Mouse (Mus musculus): Measurements from ENCODE around the gene Dnah8. TPM values are rescaled to one million over a fixed set of nuclear protein-coding genes. Genes with fewer than 3 reads are reported as not detected.
A peak's percentile ranks its signal among the peaks of the same experiment; 100 is the strongest.

Dnah8 gene
- polyA plus RNA-seq, 1 experiment from 2014 or later, result 4.4 TPM

- Histone ChIP-seq H3K36me3 (ENCODE audit: control insufficient read depth, insufficient read depth, low read length) (peaks cover 14% of the 10 kb centered on the region), H3K4me3 (ENCODE audit: low read depth, low read length) (no peak overlapping the region), H3K27ac (ENCODE audit: low read depth, low read length) (no peak overlapping the region), H3K27me3 (replicated peaks; ENCODE audit: control insufficient read depth, insufficient read depth, low read length) (no peaks in the 10 kb centered on the region), H3K9ac (ENCODE audit: low read depth, low read length) (no peak overlapping the region), H3K4me1 (replicated peaks; ENCODE audit: control insufficient read depth, insufficient read depth, low read length) (peaks cover 25% of the 10 kb centered on the region), H3K4me2 (no peak overlapping the region), H3K9me3 (ENCODE audit: control insufficient read depth, low read length) (no peaks in the 10 kb centered on the region)
- WGBS, result 90% methylated on average over 11 of the region's 11 CpGs
- DNase-seq (ENCODE audit: low spot score), result no peak
- ATAC-seq (replicated peaks; ENCODE audit: low FRiP score), result no peak
Measured at GRCm38 (mm10) chr17:30606206-30606605, 17.9 kb upstream of the Dnah8 start.

GRCm38 (mm10) chr17:30606634-30607081 lies 17.5 kb upstream of the Dnah8 start:
- H3K9ac ChIP-seq (ENCODE audit: low read depth, low read length), result no peak overlapping the region
- H3K27me3 ChIP-seq (replicated peaks; ENCODE audit: control insufficient read depth, insufficient read depth, low read length), result no peaks in the 10 kb centered on the region
- no peak overlapping the region for H3K4me2 ChIP-seq
- DNase-seq (ENCODE audit: low spot score) (no peak), ATAC-seq (replicated peaks; ENCODE audit: low FRiP score) (no peak)
- H3K9me3 ChIP-seq (ENCODE audit: control insufficient read depth, low read length), result no peaks in the 10 kb centered on the region
- H3K36me3 ChIP-seq (ENCODE audit: control insufficient read depth, insufficient read depth, low read length), result peaks cover 13% of the 10 kb centered on the region
- no peak overlapping the region for H3K4me3 ChIP-seq (ENCODE audit: low read depth, low read length)
- peaks cover 27% of the 10 kb centered on the region for H3K4me1 ChIP-seq (replicated peaks; ENCODE audit: control insufficient read depth, insufficient read depth, low read length)
- no peak overlapping the region for H3K27ac ChIP-seq (ENCODE audit: low read depth, low read length)
- 91% methylated on average over 8 of the region's 8 CpGs for WGBS

GRCm38 (mm10) chr17:30607330-30607729 lies 16.8 kb upstream of the Dnah8 start:
- Histone ChIP-seq H3K9me3 (ENCODE audit: control insufficient read depth, low read length) (no peaks in the 10 kb centered on the region), H3K27me3 (replicated peaks; ENCODE audit: control insufficient read depth, insufficient read depth, low read length) (no peaks in the 10 kb centered on the region), H3K4me2 (no peak overlapping the region), H3K36me3 (ENCODE audit: control insufficient read depth, insufficient read depth, low read length) (peaks cover 13% of the 10 kb centered on the region), H3K27ac (ENCODE audit: low read depth, low read length) (no peak overlapping the region), H3K4me1 (replicated peaks; ENCODE audit: control insufficient read depth, insufficient read depth, low read length) (peaks cover 27% of the 10 kb centered on the region), H3K9ac (ENCODE audit: low read depth, low read length) (no peak overlapping the region), H3K4me3 (ENCODE audit: low read depth, low read length) (no peak overlapping the region)
- 95% methylated on average over 7 of the region's 7 CpGs for WGBS
- DNase-seq (ENCODE audit: low spot score), result no peak
- no peak for ATAC-seq (replicated peaks; ENCODE audit: low FRiP score)

- Histone ChIP-seq H3K9me3 (ENCODE audit: control insufficient read depth, low read length) (no peaks in the 10 kb centered on the region), H3K27ac (ENCODE audit: low read depth, low read length) (no peak overlapping the region), H3K4me3 (ENCODE audit: low read depth, low read length) (no peak overlapping the region), H3K4me1 (replicated peaks; ENCODE audit: control insufficient read depth, insufficient read depth, low read length) (peaks cover 31% of the 10 kb centered on the region), H3K9ac (ENCODE audit: low read depth, low read length) (no peak overlapping the region), H3K27me3 (replicated peaks; ENCODE audit: control insufficient read depth, insufficient read depth, low read length) (no peaks in the 10 kb centered on the region), H3K4me2 (no peak overlapping the region), H3K36me3 (ENCODE audit: control insufficient read depth, insufficient read depth, low read length) (peaks cover 8% of the 10 kb centered on the region; the same call in 1 of the 2 replicates)
- DNase-seq (ENCODE audit: low spot score), result no peak
- no peak for ATAC-seq (replicated peaks; ENCODE audit: low FRiP score)
- WGBS, result 87% methylated on average over 8 of the region's 8 CpGs
Measured at GRCm38 (mm10) chr17:30607909-30608495, 16.2 kb upstream of the Dnah8 start.

DNA sequence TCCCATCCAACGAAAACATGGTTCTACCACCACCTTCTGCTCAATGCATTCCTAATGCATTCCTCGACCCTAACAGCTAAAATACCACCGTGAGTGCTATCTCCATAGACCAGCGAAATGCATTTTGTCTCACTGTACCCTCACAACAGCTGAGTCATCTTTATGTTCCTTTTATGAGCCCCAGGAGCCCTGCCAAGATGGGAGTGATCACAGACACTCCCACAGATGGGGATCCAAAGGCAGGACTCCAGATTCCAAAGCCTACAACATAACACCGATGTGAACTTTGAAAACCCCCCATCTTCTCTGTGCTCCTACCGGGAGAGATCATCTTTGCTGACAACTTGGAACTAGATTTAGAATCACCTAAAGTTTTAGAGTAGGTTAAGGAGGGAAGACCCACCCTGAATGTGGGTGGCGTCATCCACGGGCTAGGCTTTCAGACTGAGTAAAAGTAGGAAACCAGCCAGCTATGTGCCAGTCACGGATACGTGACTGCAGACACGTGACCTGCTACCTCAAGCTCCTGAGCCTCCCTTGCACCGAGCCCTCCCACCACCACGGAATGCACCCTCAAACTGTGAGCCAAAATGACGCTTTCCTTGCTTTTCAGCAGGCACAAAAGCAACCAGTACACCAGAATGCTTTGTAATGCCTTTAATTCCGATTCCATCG lies 14.7 kb upstream of the Dnah8 start:
- Histone ChIP-seq H3K27me3 (replicated peaks; ENCODE audit: control insufficient read depth, insufficient read depth, low read length) (no peaks in the 10 kb centered on the region), H3K9me3 (ENCODE audit: control insufficient read depth, low read length) (no peaks in the 10 kb centered on the region), H3K27ac (ENCODE audit: low read depth, low read length) (no peak overlapping the region), H3K4me3 (ENCODE audit: low read depth, low read length) (peak overlapping the region; percentile 2; the same call in 1 of the 2 replicates), H3K4me2 (peak overlapping the region; percentile 76), H3K36me3 (ENCODE audit: control insufficient read depth, insufficient read depth, low read length) (no peaks in the 10 kb centered on the region), H3K9ac (ENCODE audit: low read depth, low read length) (no peak overlapping the region), H3K4me1 (replicated peaks; ENCODE audit: control insufficient read depth, insufficient read depth, low read length) (peaks cover 41% of the 10 kb centered on the region)
- 80% methylated on average over 16 of the region's 16 CpGs for whole genome bisulfite sequencing
- DNase-seq (ENCODE audit: low spot score), result no peak
- no peak for ATAC-seq (replicated peaks; ENCODE audit: low FRiP score)

DNA sequence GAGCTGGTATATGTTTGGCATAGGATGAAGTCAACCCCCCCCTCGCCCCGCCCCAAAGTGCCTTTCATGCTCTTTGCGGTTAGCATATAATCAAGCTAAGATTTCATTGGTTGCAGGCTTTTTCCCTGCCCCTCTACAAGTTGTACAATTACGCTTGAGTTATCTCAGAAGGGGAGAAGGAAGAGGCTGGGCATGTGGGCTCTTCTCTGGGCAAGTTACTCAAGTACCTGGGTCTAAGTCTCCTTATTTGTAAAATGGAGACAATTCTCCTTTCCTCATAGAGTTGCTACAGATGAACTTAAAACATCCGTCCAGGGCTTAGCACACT lies 14.2 kb upstream of the Dnah8 start:
- Histone ChIP-seq H3K36me3 (ENCODE audit: control insufficient read depth, insufficient read depth, low read length) (no peaks in the 10 kb centered on the region), H3K4me2 (peak overlapping the region; percentile 76), H3K9me3 (ENCODE audit: control insufficient read depth, low read length) (no peaks in the 10 kb centered on the region), H3K9ac (ENCODE audit: low read depth, low read length) (no peak overlapping the region), H3K27me3 (replicated peaks; ENCODE audit: control insufficient read depth, insufficient read depth, low read length) (no peaks in the 10 kb centered on the region), H3K4me3 (ENCODE audit: low read depth, low read length) (peak overlapping the region; percentile 2; the same call in 1 of the 2 replicates), H3K27ac (ENCODE audit: low read depth, low read length) (no peak overlapping the region), H3K4me1 (replicated peaks; ENCODE audit: control insufficient read depth, insufficient read depth, low read length) (peaks cover 41% of the 10 kb centered on the region)
- WGBS, result 88% methylated on average over 5 of the region's 5 CpGs
- ATAC-seq (replicated peaks; ENCODE audit: low FRiP score), result no peak
- no peak for DNase-seq (ENCODE audit: low spot score)

DNA sequence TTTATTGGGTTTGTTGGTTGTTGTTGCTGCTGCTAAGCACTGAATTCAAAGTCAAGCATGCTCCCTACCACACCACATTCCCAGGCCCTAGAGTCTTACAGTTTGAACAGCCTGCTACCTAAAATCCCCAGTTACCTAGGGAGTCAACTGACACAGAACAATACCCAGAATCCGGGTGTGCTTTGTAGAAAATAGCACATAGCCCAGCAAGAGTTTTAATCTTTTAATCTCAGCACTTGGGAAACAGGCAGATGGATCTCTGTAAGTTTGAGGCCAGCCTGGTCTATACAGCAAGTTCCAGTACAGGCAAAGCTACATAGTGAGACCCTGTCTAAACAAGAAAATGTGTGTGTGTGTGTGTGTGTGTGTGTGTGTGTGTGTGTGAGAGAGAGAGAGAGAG lies 13.4 kb upstream of the Dnah8 start:
- Histone ChIP-seq H3K4me1 (replicated peaks; ENCODE audit: control insufficient read depth, insufficient read depth, low read length) (peaks cover 41% of the 10 kb centered on the region), H3K4me2 (peak overlapping the region; percentile 76), H3K36me3 (ENCODE audit: control insufficient read depth, insufficient read depth, low read length) (no peaks in the 10 kb centered on the region), H3K27me3 (replicated peaks; ENCODE audit: control insufficient read depth, insufficient read depth, low read length) (no peaks in the 10 kb centered on the region), H3K27ac (ENCODE audit: low read depth, low read length) (no peak overlapping the region), H3K9ac (ENCODE audit: low read depth, low read length) (peak overlapping the region; percentile 90), H3K4me3 (ENCODE audit: low read depth, low read length) (peak overlapping the region; percentile 66), H3K9me3 (ENCODE audit: control insufficient read depth, low read length) (no peaks in the 10 kb centered on the region)
- no peak for ATAC-seq (replicated peaks; ENCODE audit: low FRiP score)
- DNase-seq (ENCODE audit: low spot score), result no peak
- 76% methylated on average over 1 of the region's 1 CpGs for WGBS

- peaks cover 41% of the 10 kb centered on the region for H3K4me1 ChIP-seq (replicated peaks; ENCODE audit: control insufficient read depth, insufficient read depth, low read length)
- H3K9ac ChIP-seq (ENCODE audit: low read depth, low read length), result peak overlapping the region; percentile 90
- H3K27me3 ChIP-seq (replicated peaks; ENCODE audit: control insufficient read depth, insufficient read depth, low read length), result no peaks in the 10 kb centered on the region
- H3K27ac ChIP-seq (ENCODE audit: low read depth, low read length), result peak overlapping the region; percentile 78
- H3K4me2 ChIP-seq, result peak overlapping the region; percentile 76
- ATAC-seq (replicated peaks; ENCODE audit: low FRiP score) (no peak), DNase-seq (ENCODE audit: low spot score) (no peak)
- WGBS, result 25% methylated on average over 18 of the region's 18 CpGs
- H3K4me3 ChIP-seq (ENCODE audit: low read depth, low read length), result peak overlapping the region; percentile 66
- H3K9me3 ChIP-seq (ENCODE audit: control insufficient read depth, low read length), result no peaks in the 10 kb centered on the region
- no peaks in the 10 kb centered on the region for H3K36me3 ChIP-seq (ENCODE audit: control insufficient read depth, insufficient read depth, low read length)
Measured at GRCm38 (mm10) chr17:30611221-30612074, 12.7 kb upstream of the Dnah8 start.
